Mouse (Mus musculus) left cerebral cortex, postnatal 25 days (tissue): Measurements from ENCODE around the gene Tmem132b. TPM values are rescaled to one million over a fixed set of nuclear protein-coding genes. Genes with fewer than 3 reads are reported as not detected.

Source experiments
- DNase-seq, 2 experiments: peaks; one replicate each; pipeline ENCODE4 v3.0.0; 2022; ENCODE audit warnings: low spot score in 2 of 2, mixed read lengths in 1 of 2
- intact Hi-C: fragments of 180-260 bp; cut with DNase I; formaldehyde crosslinking; loops from one replicate; pipeline ENCODE4 v1.15.1; 2025
- total RNA-seq, 2 experiments: library from RNA; stranded (reverse); gene quantifications; 2 replicates each; pipeline ENCODE4 v1.2.3; 2021

Tmem132b gene
- total RNA-seq, 2 experiments from 2014 or later = 125 to 141 TPM

DNA sequence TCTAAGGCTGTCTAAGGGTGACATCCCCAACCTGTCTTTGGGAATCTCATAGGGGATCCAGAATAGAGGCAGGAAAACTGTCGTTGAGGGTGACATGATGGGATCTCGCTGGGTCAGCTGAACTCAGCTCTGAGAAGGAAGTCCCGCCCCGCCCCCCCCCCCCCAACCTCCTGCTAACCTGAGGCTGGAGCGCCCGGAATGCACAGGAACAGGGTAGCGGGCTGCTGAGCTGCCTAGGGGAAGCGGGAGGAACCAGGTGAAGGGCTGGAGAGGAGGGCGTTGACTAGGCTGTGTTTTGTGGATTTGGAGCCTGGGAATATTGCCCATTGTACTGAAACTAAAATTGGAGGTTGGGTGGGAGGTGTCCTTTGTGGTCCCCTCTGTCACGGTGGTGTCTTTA lies 23.6 kb upstream of the Tmem132b start:
- intact Hi-C loops = no loop called here
- DNase-seq = no peak

DNA sequence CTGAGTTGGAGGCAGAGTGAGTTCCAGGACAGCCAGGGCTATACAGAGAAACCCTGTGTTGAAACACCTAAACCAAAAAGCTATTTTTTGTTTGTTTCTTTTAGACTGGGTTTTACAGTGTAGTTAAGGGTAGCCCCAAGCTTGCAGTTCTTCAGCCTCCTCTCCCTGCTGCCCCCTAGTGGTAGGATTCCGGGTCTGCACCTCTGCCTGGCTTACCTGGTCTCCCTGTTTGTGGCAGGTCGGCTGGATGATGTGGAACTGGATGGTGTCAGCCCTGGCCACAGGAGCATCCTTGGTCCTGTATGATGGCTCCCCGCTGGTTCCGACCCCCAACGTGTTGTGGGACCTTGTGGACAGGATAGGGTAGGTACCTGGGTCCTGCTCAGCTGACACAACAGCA lies 22.0 kb upstream of the Tmem132b start:
- no peak for DNase-seq
- intact Hi-C loops = no loop called here

DNA sequence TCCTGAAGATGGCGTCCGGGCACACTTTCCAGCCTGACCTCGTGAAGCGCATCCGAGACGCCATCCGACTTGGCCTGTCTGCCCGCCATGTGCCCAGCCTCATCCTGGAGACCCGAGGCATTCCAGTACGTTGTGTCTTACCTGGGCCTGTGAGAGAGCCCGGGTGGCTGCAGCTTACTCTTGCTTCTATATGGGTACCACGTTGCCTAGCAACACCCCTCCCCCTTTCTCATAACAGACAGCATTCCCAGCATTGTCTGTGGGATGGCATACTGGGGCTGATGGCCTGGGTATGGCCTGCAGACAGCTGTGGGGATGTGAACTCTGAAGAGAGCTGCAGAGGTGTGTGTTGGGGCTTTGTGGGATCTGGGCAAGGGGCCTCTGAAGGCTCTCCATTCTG lies 16.6 kb upstream of the Tmem132b start:
- intact Hi-C loops = no loop called here
- DNase-seq = no peak

DNA sequence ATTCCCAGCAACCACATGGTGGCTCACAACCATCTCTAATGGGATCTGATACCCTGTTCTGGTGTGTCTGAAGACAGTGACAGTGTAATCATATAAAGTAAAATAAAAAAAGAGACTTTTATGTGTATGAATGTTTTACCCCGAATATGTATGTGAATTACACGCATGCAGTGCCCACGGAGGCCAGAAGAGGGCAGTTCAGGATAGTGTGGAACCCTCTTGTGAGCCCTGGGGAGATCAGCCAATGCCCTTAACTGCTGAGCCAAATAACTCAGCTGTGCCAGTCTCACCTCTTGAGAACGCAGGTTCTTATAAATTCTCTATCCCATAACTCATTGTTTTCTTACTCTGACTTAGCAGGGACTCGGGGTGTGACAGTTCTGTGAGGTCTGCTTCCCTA lies 12.9 kb upstream of the Tmem132b start:
- DNase-seq = peak in 1 of 2 experiments; percentile 69
- intact Hi-C loops = no loop called here

DNA sequence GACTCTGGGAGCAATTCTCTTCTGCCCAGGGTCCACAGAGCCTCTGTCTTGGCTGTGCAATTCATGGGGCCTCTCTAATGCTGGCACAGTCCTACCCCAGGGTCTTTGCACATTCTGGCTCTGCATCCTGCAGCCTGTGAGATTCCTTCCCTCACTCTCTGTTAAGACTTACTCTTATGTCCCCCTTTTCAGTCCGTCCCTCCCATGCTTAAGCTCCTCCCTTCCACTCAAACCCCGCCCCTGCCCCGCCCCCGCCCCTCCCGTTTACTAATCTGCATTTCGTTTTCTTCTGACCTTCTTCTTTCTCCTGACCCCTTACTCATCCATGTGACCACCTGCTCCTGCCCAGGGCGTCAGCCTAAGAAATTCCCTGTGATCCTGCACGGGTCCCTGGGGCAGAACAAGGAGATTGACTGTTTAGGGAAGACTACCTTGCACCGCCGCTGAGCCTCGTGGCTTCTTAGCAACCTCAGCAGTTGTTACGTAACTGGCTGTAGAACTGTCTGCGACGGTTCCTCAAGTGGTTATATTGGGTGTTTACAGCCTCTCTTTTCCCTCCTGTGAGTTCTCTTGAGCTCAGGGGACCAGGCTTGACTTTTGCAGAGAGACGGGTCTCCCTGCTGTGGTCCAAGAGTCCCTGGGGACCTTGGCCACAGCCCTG lies 10.5 kb upstream of the Tmem132b start:
- DNase-seq = peak in 1 of 2 experiments; percentile 66
- intact Hi-C loops = loop anchor here (10.0 kb wide), 2 partner anchors 1284 to 1474 kb away; no protein-coding TSS in a partner anchor

DNA sequence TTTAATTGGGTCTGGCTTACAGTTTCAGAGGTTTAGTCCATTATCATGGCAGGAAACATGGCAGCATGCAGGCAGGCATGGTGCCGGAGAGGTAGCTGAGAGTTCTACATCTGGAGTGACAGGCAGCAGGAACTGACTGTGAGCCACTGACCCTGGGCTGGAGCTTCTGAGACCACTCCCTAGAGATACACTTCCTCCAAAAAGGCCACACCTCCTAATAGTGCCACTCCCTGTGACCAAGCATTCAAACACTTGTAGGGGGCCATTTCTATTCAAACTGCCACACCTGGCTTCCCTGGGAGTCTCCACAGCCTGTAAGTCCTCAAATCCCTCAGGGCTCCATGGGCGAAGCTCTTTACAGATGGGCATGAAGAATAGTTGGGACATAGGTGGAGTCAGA lies 8.2 kb upstream of the Tmem132b start:
- intact Hi-C loops = loop anchor here (10.0 kb wide), 2 partner anchors 1281 to 1471 kb away; no protein-coding TSS in a partner anchor
- DNase-seq = no peak

DNA sequence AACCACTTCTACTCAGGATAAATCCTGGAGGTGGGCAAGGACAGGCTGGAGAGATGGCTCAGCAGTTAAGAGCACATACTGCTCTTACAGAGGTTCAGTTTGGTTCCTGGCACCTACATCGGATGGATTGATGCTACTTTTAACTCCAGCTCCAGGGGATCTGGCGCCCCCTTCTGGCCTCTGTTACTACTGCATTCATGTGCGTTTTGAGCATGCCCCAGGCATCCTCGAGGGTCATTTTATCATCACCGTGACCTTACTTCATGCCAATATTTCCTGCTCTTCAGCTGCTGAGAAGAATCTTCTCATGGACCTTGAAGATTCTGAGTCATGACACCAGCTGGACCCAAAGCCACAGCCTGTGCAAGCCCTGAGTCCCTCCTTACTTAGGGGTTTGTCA lies 6.1 kb upstream of the Tmem132b start:
- intact Hi-C loops = loop anchor here (5.0 to 10.0 kb wide), 3 partner anchors 1097 to 1469 kb away; no protein-coding TSS in a partner anchor
- no peak for DNase-seq

DNA sequence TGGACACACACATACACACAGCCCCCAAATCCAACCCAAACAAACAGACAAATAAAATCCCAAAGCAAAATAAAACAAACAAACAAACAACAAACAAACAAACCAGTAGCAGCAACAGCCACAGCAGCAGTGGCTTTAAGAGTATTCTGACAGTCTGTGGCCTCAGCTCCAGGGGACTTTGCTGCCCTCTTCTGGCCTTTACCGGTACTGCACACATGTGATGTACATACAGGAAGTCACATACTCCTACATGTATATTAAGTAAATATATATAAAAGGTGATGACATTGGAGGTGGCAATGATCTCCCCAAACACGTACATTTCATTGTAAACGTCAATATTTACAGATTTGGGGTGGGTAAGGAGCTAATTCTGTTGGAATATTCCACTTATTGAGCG lies 5.1 kb upstream of the Tmem132b start:
- no peak for DNase-seq
- intact Hi-C loops = loop anchor here (5.0 to 10.0 kb wide), 3 partner anchors 1096 to 1468 kb away; no protein-coding TSS in a partner anchor

DNA sequence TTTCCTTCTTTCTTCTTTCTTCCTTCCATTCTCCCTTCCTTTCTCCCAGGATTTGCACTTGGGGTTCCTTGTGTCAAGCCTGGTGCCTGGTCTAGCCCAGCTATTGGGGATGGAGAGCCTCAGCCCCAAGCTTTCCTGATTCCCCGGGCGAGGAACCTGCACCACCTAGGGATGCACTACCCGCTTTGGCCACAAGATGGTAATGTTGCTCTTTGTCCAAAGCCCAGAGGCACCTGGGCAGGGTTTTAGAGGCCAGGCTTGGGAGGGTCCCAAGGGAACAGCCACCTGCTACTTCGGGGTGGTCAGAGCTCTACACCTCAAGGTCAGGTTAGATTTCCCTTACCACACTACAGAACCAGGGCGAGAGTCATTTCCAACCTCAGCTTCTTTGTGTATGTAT lies 2.5 kb upstream of the Tmem132b start:
- peak; percentile 84 to 85 for DNase-seq
- intact Hi-C loops = loop anchor here (1.0 to 10.0 kb wide), 4 partner anchors 866 to 1466 kb away; no protein-coding TSS in a partner anchor

DNA sequence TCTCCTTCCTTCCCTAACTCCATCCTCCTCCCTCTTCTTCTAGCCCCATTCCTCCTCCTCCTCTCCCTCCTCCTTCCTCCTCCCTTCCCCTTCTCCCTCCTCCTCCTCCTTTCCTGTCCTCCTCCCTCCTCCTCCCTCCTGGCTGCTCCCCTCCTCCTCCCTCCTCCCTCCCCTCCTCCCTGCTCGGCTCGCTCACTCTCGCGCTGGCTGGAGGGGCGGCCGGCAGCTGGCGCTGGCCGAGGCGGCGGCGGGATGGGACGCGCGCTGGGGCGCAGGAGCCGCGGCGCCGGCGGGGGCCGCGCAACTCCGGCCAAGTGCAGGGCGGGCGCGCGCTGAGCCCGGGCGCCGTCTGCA lies 594 bp downstream of the Tmem132b start:
- intact Hi-C loops = loop anchor here (2.0 to 10.0 kb wide), 8 partner anchors 53 to 1203 kb away; no protein-coding TSS in a partner anchor
- DNase-seq = peak; percentile 65 to 79

DNA sequence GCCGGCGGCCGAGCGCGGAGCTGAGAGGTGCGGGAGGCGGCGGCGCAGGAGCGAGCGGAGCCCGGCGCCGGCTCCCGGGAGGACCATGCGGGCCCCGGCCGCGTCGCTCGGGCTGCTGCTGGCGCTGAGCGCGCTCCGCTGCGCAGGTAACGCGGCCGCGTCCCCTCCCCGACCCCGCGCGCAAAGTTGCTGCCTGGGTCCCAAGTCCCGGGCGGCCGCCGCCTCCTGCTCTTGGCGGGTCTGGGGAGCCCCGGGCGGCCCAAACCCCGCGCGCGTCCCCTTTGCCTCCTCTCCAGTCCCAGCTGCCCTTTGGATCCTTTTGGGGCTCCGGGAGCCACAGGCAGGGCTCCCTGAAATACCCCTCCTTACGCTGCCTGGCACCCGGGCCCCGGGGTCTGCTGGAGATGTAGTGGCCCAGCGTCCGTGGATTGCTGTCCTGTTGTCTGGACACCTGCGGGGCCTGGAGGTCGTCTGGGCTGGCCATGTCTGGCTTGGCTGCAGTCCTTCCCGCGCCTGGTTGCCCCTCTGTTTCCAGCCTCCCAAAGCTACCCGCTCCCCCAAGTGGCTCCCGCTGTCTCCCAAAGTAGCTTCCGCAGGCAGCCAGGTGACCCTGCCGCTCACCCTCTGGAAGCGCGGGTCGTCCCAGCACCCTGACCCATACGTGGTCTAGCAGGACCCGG lies 1.1 kb downstream of the Tmem132b start:
- no peak for DNase-seq
- intact Hi-C loops = loop anchor here (2.0 to 10.0 kb wide), 8 partner anchors 52 to 1202 kb away; no protein-coding TSS in a partner anchor

DNA sequence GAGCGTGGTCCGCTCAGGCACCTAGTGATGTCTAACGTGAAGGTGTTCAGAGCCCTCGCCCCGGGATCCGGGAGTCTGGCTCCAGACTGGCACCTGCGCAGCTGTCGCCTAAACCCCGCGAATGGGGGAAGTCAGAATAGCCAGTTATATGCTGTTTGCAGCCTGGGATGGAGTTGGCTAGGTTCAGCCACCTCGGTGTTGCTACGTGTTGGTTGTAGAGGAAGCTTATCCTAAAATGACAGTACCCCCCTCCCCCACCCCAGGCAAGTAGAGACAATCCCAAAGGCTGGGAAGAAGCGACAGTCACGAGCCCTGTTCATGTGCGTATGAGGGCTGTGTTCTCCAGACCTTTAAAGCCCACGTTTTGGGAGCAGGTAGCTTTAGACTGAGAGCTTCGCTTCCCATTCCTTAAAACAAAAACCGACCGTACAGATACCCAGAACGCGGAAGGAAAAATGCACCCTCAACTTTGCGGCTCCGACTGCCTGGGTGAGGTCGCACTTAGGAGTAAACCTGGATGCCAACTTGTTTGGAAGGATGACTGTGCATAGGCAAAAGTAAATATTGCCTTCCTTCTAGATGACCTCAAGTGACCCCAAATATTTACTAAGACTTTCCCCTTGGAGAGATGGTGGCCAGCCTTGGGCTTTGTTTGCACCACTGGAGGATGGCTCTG lies 1.8 kb downstream of the Tmem132b start:
- DNase-seq = peak; percentile 57 to 82
- intact Hi-C loops = loop anchor here (2.0 to 10.0 kb wide), 8 partner anchors 51 to 1201 kb away; no protein-coding TSS in a partner anchor

DNA sequence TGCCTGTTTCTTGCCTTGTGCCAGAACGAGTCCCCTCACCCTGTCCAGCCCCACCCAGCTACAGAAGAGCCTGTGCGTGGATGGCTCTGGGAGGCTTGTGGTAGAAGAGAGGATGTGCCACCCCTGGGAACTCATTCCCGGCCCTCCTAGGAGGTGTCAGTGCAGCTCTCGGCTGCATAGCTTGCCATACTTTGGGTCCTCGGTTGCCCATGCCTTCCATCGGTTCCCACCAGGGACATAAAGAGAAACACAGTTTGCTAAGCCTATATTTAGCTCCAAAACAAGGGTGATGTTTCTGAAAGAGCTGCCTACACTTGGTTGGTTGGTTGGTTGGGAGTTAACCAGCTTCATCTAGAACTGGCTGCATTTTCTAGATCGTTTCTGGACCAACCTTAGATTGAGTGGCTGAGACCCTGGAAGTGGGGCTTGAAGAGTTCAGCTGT lies 2.6 kb downstream of the Tmem132b start:
- peak in 1 of 2 experiments; percentile 64 for DNase-seq

DNA sequence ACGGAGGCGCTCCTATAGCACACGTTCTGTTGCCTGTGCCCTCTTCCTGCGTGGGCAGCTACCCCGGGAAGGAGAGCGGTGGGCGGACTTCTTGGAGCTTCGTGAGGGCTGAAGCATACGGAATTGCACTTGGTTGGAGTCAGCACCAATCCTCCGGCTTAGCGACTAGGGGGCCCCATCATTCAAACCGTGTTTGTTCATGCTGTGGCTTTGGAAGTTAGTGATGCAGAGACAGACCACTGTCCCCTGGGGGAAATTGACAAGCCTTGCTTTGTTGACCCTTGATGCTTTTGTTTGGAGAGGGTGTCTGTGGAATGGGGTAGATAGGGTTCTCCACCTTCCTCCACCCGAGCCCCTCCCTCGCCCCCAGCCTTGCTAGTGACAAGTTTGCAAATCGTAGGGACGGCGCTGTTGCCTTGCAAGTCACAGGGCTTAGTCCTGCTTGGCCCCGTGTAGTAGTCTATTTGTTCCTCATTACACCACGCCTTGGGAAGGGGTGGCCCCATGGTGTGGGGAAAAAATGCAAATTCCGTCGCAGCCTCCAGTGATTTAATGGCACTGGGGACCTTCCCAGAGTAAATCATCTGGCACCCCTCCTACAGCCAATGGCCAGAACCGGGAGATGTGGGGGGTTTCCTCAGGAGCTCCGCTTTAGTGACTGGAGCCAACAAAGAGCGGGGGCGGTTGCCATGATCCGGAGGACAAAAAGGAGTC lies 3.2 kb downstream of the Tmem132b start:
- intact Hi-C loops = loop anchor here (2.0 to 10.0 kb wide), 6 partner anchors 44 to 450 kb away; no protein-coding TSS in a partner anchor
- peak; percentile 77 to 94 for DNase-seq

More for the DNA sequence above, 2.6 kb downstream of the Tmem132b start:
- intact Hi-C loops = loop anchor here (2.0 to 10.0 kb wide), 6 partner anchors 45 to 451 kb away; no protein-coding TSS in a partner anchor

DNA sequence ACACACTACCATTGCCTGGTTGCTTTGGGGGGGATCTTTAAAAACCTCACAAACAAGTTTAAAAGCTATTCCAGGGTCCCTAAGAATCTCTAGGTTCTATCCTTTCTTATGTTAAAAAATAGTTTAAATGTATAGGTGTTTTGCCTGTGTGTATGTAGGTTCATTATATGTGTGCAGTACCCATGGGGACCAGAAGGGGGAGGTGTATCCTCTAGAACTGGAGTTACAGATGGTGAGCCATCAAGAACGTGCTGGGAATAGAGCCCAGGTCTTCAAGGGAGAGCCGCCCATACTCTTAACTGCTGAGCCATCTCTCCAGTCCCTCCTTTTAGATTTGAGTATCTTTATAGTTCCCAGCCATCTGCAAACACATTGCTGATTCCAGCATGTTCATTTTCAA lies 13.5 kb downstream of the Tmem132b start:
- DNase-seq = no peak
- intact Hi-C loops = no loop called here

DNA sequence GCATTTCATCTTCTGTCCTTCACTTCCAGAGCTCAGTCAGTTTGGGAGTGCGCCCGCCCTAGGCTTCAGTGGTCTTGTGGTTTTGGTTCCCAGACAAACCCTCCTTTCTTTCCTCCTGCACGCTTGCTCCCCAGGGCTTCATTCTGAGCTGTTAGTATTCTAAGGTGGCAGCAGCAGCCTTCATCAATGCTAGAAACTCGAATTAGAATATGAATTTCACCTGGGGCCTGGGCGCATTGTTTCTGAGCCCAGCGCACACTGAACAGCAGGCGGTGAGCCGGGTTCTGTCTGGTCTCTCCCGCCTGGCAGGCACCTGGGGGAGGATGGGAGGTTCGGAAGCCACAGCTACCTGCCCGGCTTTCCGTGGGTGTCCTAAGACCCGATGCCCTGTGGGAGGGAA lies 14.7 kb downstream of the Tmem132b start:
- intact Hi-C loops = no loop called here
- no peak for DNase-seq

DNA sequence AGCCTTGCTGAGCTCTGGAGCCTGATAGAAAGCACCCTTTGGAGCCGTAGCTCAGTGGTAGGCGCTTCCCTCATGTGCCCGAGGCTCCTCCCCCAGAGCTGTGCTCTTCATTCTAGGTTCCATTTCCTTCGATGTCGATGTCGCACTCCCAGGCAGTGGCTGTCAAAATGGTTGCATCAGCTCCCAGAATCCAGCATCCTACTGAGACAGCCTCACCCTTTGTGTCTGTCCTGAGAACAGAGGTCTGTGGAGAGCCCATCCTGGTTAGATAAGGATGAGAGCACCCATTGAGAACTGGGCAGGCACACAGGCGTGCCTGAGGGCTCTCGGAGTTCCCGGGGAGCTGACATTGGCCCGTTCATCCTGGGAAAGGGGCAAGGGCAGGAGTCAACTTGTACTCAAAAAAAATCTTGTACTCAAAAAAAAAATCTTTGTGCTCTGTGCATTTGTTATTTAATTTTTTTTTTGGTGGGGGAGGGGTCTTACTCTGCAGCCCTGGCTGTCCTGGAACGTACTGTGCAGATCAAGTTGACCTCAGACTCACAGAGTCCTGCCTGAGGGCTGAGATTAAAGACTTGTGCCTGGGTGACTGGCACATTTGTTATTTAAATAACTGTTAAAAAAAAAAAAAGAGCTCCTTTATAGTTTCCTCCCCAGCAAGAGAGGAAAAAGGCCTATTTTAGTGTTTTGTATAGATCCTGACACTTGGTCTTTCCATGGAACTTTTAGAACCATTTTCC lies 18.3 kb downstream of the Tmem132b start:
- intact Hi-C loops = no loop called here
- no peak for DNase-seq

DNA sequence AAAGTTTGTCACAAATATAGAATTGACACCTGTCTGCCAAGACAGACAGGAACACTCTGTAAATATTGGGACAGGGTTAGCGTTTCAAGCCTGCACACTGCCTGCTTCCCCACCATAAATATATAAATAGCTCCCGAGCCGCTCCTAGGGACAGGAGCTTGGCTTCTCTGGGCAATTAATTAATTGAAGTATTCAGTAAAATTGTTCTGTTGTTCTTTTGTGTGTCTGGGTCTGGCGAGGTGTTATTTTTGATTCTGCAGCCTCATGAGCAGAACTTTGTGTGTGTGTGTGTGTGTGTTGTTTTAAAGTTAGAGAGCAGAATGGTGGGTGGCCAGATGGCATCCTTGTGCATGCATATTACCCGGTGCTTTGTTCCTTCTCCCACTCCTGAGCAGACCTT lies 24.2 kb downstream of the Tmem132b start:
- intact Hi-C loops = no loop called here
- peak in 1 of 2 experiments; percentile 38 for DNase-seq

DNA sequence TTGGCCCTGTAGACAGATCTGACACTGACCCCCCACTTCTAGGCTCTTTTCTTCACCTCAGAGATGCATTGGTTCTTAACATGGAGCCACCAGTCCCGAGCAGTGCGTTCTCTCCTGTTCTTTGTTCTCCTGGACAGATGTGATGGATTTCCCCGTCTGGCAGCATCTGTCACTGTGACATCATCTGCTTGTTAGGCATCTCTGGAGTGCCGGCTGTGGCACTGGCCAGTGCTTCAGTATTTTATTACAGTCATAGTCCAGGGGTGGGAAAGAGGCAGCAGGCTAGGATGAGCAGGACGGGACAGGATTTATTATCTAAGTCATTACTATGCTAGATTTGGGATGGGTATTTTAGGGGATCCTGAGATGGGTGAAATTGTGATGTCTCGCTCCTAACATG lies 31.9 kb downstream of the Tmem132b start:
- no peak for DNase-seq
- intact Hi-C loops = no loop called here
